Comparison of ENCODE assay signal across 23 mouse cellular contexts in genomic region chr8:11564236-11564635, GRCm38 (mm10). TPM values are rescaled to one million over a fixed set of nuclear protein-coding genes. Genes with fewer than 3 reads are reported as not detected.
DNase-seq lines count a peak whose midpoint lies in the region; ATAC-seq and TF ChIP-seq lines count a peak whose summit lies in the region.
"Had no signal": no experiment of that assay in that cellular context is flagged by ENCODE, and none has a peak within 500 bp of the region (broad histone marks: within the 10 kb centered on the region; RNA-seq: fewer than 3 reads in every experiment).

No protein-coding gene starts in this region.

- no peak for TF ChIP-seq RAD21 in MEL (IDR thresholded peaks at IDR 0.05; ENCODE audit: low read depth, low read length)

- no peak overlapping the region for H3K27ac ChIP-seq in lung, postnatal 0 days (ENCODE audit: low read length)
- H3K27ac ChIP-seq in MEL (ENCODE audit: control insufficient read depth, low read depth, low read length) = no peak overlapping the region
- no peak overlapping the region for H3K27ac ChIP-seq in hindbrain, postnatal 0 days
- H3K27ac ChIP-seq in midbrain, embryonic 13.5 days = no peak overlapping the region
- H3K27ac ChIP-seq: embryonic facial prominence, embryonic 13.5 days; forebrain, embryonic 12.5 days; heart, embryonic 10.5 days; hindbrain, embryonic 15.5 days had no signal

- TF ChIP-seq POLR2A in MEL (IDR thresholded peaks at IDR 0.05; ENCODE audit: control insufficient read depth in 1 of 2, insufficient read depth in 1 of 2, low read depth in 1 of 2, low read length in 2 of 2, poor library complexity in 1 of 2) = no peak

- 73% methylated on average over 5 of the region's 5 CpGs for WGBS in lung, postnatal 0 days
- WGBS in hindbrain, postnatal 0 days = 70% methylated on average over 5 of the region's 5 CpGs
- 94% methylated on average over 5 of the region's 5 CpGs for WGBS in midbrain, embryonic 13.5 days

- no peaks in the 10 kb centered on the region for H3K27me3 ChIP-seq in lung, postnatal 0 days (replicated peaks; ENCODE audit: insufficient read depth, low read length)
- no peaks in the 10 kb centered on the region for H3K27me3 ChIP-seq in MEL (ENCODE audit: control insufficient read depth in 1 of 2, insufficient read depth in 2 of 2, low read length in 2 of 2)
- no peaks in the 10 kb centered on the region for H3K27me3 ChIP-seq in hindbrain, postnatal 0 days (ENCODE audit: insufficient read depth, low read length)
- H3K27me3 ChIP-seq in midbrain, embryonic 13.5 days = no peaks in the 10 kb centered on the region
- H3K27me3 ChIP-seq: embryonic facial prominence, embryonic 13.5 days; forebrain, embryonic 12.5 days; hindbrain, embryonic 15.5 days had no signal

- no peaks in the 10 kb centered on the region for H3K9me3 ChIP-seq in lung, postnatal 0 days (ENCODE audit: low read length)
- H3K9me3 ChIP-seq in MEL (replicated peaks; ENCODE audit: insufficient read depth, low read length) = no peaks in the 10 kb centered on the region
- no peaks in the 10 kb centered on the region for H3K9me3 ChIP-seq in hindbrain, postnatal 0 days (ENCODE audit: low read length)
- H3K9me3 ChIP-seq in midbrain, embryonic 13.5 days = no peaks in the 10 kb centered on the region
- H3K9me3 ChIP-seq: embryonic facial prominence, embryonic 13.5 days; forebrain, embryonic 12.5 days; heart, embryonic 10.5 days; hindbrain, embryonic 15.5 days had no signal

- peaks cover 27% of the 10 kb centered on the region for H3K79me2 ChIP-seq in MEL (ENCODE audit: control insufficient read depth, insufficient read depth, low read length, poor library complexity)

- H3K4me1 ChIP-seq in lung, postnatal 0 days (ENCODE audit: insufficient read depth, low read depth, low read length) = 0 out of 2 replicates have a peak, but pooled peaks cover 4% of the 10 kb centered on the region
- H3K4me1 ChIP-seq in MEL (ENCODE audit: control insufficient read depth in 1 of 2, insufficient read depth in 2 of 2, low read length in 2 of 2) = peaks cover 0 to 9% of the 10 kb centered on the region in 2 experiments; a peak in 2 of 4 replicates
- peaks cover under 1% of the 10 kb centered on the region; the same call in 1 of the 2 replicates for H3K4me1 ChIP-seq in hindbrain, postnatal 0 days (ENCODE audit: insufficient read depth, low read length)
- H3K4me1 ChIP-seq in midbrain, embryonic 13.5 days (replicated peaks) = peaks cover 12% of the 10 kb centered on the region

- TF ChIP-seq CTCF in lung, postnatal 0 days (IDR thresholded peaks at IDR 0.05) = no peak
- TF ChIP-seq CTCF in MEL (IDR thresholded peaks at IDR 0.05 in 2 of 3, conservative IDR thresholded peaks at IDR 0.05 in 1 of 3; ENCODE audit: control insufficient read depth in 1 of 3, insufficient read depth in 1 of 3, low read depth in 2 of 3, low read length in 3 of 3, poor library complexity in 1 of 3, severe bottlenecking in 1 of 3) = no peak
- no peak for TF ChIP-seq CTCF in hindbrain, postnatal 0 days (IDR thresholded peaks at IDR 0.05; ENCODE audit: low read depth)

- 0 out of 2 replicates have a peak, but pooled peaks have one; percentile 30 for ATAC-seq in lung, postnatal 0 days
- peak; percentile 66 for ATAC-seq in common myeloid progenitor, adult 5-6 weeks (replicated peaks; ENCODE audit: low read depth, poor library complexity, severe bottlenecking)
- ATAC-seq in megakaryocyte progenitor cell, adult 5-6 weeks (replicated peaks; ENCODE audit: poor library complexity) = peak; percentile 85
- ATAC-seq in hindbrain, postnatal 0 days = no peak
- ATAC-seq in midbrain, embryonic 13.5 days = no peak
- ATAC-seq in cerebellum, adult (ENCODE audit: insufficient number of reproducible peaks, low FRiP score, low TSS enrichment) = no peak
- ATAC-seq: forebrain, embryonic 16.5 days; inflammation-experienced regulatory T-cells, adult 6 months; intestine, postnatal 0 days had no signal

- peak; percentile 29 for DNase-seq in lung, postnatal 0 days (ENCODE audit: low spot score)
- DNase-seq in lung, postnatal 10 days = no peak
- peak; percentile 34 for DNase-seq in MEL (ENCODE audit: low read depth, low spot score)
- DNase-seq in hindbrain, postnatal 0 days (ENCODE audit: low spot score) = no peak
- DNase-seq: adrenal gland, adult 8-10 months; adrenal gland, postnatal 36 days; cerebellum, adult 11 months; cerebellum, adult 8-10 months; cerebellum, postnatal 14 days; gastrocnemius, postnatal 14 days; heart, adult 18-20 months; heart, postnatal 10 days had no signal

- peaks cover 10% of the 10 kb centered on the region; the same call in 1 of the 2 replicates for H3K36me3 ChIP-seq in lung, postnatal 0 days (ENCODE audit: insufficient read depth, low read length)
- H3K36me3 ChIP-seq in MEL (ENCODE audit: control insufficient read depth in 1 of 2, insufficient read depth in 2 of 2, low read length in 2 of 2) = peaks cover 0 to 2% of the 10 kb centered on the region in 2 experiments; a peak in 3 of 4 replicates
- H3K36me3 ChIP-seq in hindbrain, postnatal 0 days (ENCODE audit: insufficient read depth, low read length) = peaks cover 9% of the 10 kb centered on the region
- peaks cover 61% of the 10 kb centered on the region for H3K36me3 ChIP-seq in midbrain, embryonic 13.5 days

- no peak overlapping the region for H3K4me3 ChIP-seq in lung, postnatal 0 days (ENCODE audit: low read depth, low read length)
- H3K4me3 ChIP-seq in MEL (ENCODE audit: control insufficient read depth in 1 of 2, insufficient read depth in 1 of 2, low read depth in 2 of 2, low read length in 2 of 2) = no peak overlapping the region
- H3K4me3 ChIP-seq in hindbrain, postnatal 0 days (ENCODE audit: low read length) = no peak overlapping the region
- H3K4me3 ChIP-seq in midbrain, embryonic 13.5 days (replicated peaks) = no peak overlapping the region
- H3K4me3 ChIP-seq: embryonic facial prominence, embryonic 13.5 days; forebrain, embryonic 12.5 days; heart, embryonic 10.5 days; hindbrain, embryonic 15.5 days had no signal

- no peak for TF ChIP-seq EP300 in lung, postnatal 0 days (IDR thresholded peaks at IDR 0.05)
- TF ChIP-seq EP300 in MEL (IDR thresholded peaks at IDR 0.05; ENCODE audit: low read depth in 1 of 2, low read length in 2 of 2) = no peak

- H3K9ac ChIP-seq in lung, postnatal 0 days (replicated peaks; ENCODE audit: low read depth) = no peak overlapping the region
- no peak overlapping the region for H3K9ac ChIP-seq in MEL (ENCODE audit: control insufficient read depth, low read depth, low read length, poor library complexity, severe bottlenecking)
- no peak overlapping the region for H3K9ac ChIP-seq in hindbrain, postnatal 0 days (replicated peaks; ENCODE audit: low read length)
- no peak overlapping the region for H3K9ac ChIP-seq in midbrain, embryonic 13.5 days (replicated peaks)
- H3K9ac ChIP-seq: embryonic facial prominence, embryonic 13.5 days; forebrain, embryonic 12.5 days; hindbrain, embryonic 15.5 days had no signal

- H3K4me2 ChIP-seq in lung, postnatal 0 days (replicated peaks; ENCODE audit: low read depth, low read length) = no peak overlapping the region
- H3K4me2 ChIP-seq in hindbrain, postnatal 0 days (ENCODE audit: low read depth, low read length) = no peak overlapping the region
- H3K4me2 ChIP-seq in midbrain, embryonic 13.5 days (replicated peaks) = no peak overlapping the region
- H3K4me2 ChIP-seq: embryonic facial prominence, embryonic 13.5 days; forebrain, embryonic 12.5 days; hindbrain, embryonic 15.5 days had no signal

TF ChIP-seq in MEL, 35 proteins besides CTCF, POLR2A, EP300 and RAD21 (continues in another document):
- no peak for TF ChIP-seq MAFK (IDR thresholded peaks at IDR 0.05; ENCODE audit: borderline replicate concordance, low read depth, low read length)
- no peak for TF ChIP-seq ZKSCAN1 (IDR thresholded peaks at IDR 0.05; ENCODE audit: low read depth, low read length)
- no peak for TF ChIP-seq JUND (IDR thresholded peaks at IDR 0.05; ENCODE audit: low read depth, low read length)
- TF ChIP-seq MAZ (IDR thresholded peaks at IDR 0.05; ENCODE audit: low read depth, low read length) = no peak
- no peak for TF ChIP-seq RCOR1 (IDR thresholded peaks at IDR 0.05; ENCODE audit: low read depth, low read length)
- TF ChIP-seq TBP (IDR thresholded peaks at IDR 0.05; ENCODE audit: low read depth, low read length) = no peak
- no peak for TF ChIP-seq CHD2 (IDR thresholded peaks at IDR 0.05; ENCODE audit: low read length)
- TF ChIP-seq TCF12 (IDR thresholded peaks at IDR 0.05; ENCODE audit: low read depth, low read length) = no peak
- TF ChIP-seq E2F4 (IDR thresholded peaks at IDR 0.05; ENCODE audit: borderline replicate concordance, low read depth, low read length) = no peak
- no peak for TF ChIP-seq ZNF384 (IDR thresholded peaks at IDR 0.05; ENCODE audit: low read depth, low read length)
- no peak for TF ChIP-seq POLR2AphosphoS2 (IDR thresholded peaks at IDR 0.05; ENCODE audit: low read length)
- TF ChIP-seq SIN3A (IDR thresholded peaks at IDR 0.05; ENCODE audit: low read length) = no peak
- no peak for TF ChIP-seq ETS1 (IDR thresholded peaks at IDR 0.05; ENCODE audit: low read depth, low read length)

RNA-seq across cellular contexts. Expression of gene Ing1, which starts 8.9 kb away (rescaled TPM):
- 40.9 and 42.5 TPM in 2 replicates for polyA plus RNA-seq in lung, postnatal 0 days (2015; fragmentation: Nextera tagmentation; extraction: Ambion mirVana)
- total RNA-seq in MEL (2012; rRNA removed) = 35.9 and 36.2 TPM in 2 replicates
- polyA plus RNA-seq in MEL (2012; ENCODE audit: insufficient read depth in 1 of 2, insufficient read length in 2 of 2, low read depth in 1 of 2, low replicate concordance in 2 of 2, missing spikeins in 1 of 2) = 10 to 100 TPM in 1 of 2 experiments, not detected in 1; 91.0 TPM
- 53.5 and 69.9 TPM in 2 replicates for total RNA-seq in common myeloid progenitor, adult 5-6 weeks (2017)
- 30.3 and 31.5 TPM in 2 replicates for total RNA-seq in megakaryocyte progenitor cell, adult 5-6 weeks (2015)
- total RNA-seq in megakaryocyte progenitor cell, adult 5-6 weeks (2017) = 41.7 and 52.5 TPM in 2 replicates
- total RNA-seq in hindbrain, postnatal 0 days (2014; rRNA removed) = 12.5 and 19.0 TPM in 2 replicates
- 36.7 and 38.3 TPM in 2 replicates for polyA plus RNA-seq in hindbrain, postnatal 0 days (2015; fragmentation: Nextera tagmentation; extraction: Ambion mirVana)
- 46.1 and 46.7 TPM in 2 replicates for polyA plus RNA-seq in midbrain, embryonic 13.5 days (2015; fragmentation: Nextera tagmentation; extraction: Ambion mirVana)

RNA-seq across cellular contexts. Expression of gene Cars2, which starts 13.7 kb away (rescaled TPM):
- polyA plus RNA-seq in lung, postnatal 0 days (2015; fragmentation: Nextera tagmentation; extraction: Ambion mirVana) = 13.7 and 16.5 TPM in 2 replicates
- total RNA-seq in MEL (2012; rRNA removed) = 60.1 and 62.8 TPM in 2 replicates
- polyA plus RNA-seq in MEL (2012; ENCODE audit: insufficient read depth in 1 of 2, insufficient read length in 2 of 2, low read depth in 1 of 2, low replicate concordance in 2 of 2, missing spikeins in 1 of 2) = 10 to 100 TPM in 1 of 2 experiments, not detected in 1; 63.8 TPM
- 40.0 and 41.7 TPM in 2 replicates for total RNA-seq in common myeloid progenitor, adult 5-6 weeks (2017)
- total RNA-seq in megakaryocyte progenitor cell, adult 5-6 weeks (2015) = 27.6 and 32.8 TPM in 2 replicates
- 39.6 and 41.2 TPM in 2 replicates for total RNA-seq in megakaryocyte progenitor cell, adult 5-6 weeks (2017)
- 42.6 and 58.0 TPM in 2 replicates for total RNA-seq in hindbrain, postnatal 0 days (2014; rRNA removed)
- 19.3 and 20.7 TPM in 2 replicates for polyA plus RNA-seq in hindbrain, postnatal 0 days (2015; fragmentation: Nextera tagmentation; extraction: Ambion mirVana)
- 21.0 and 23.8 TPM in 2 replicates for polyA plus RNA-seq in midbrain, embryonic 13.5 days (2015; fragmentation: Nextera tagmentation; extraction: Ambion mirVana)

Comparison
In these comparisons a context has a peak if more than half of its experiments do, and no peak if none do; other contexts are left out.
1. DNase-seq: peak in lung, postnatal 0 days (single experiment) and MEL (single experiment); none in lung, postnatal 10 days (single experiment) and hindbrain, postnatal 0 days (single experiment).
2. ATAC-seq: peak in lung, postnatal 0 days (single experiment), common myeloid progenitor, adult 5-6 weeks (single experiment) and megakaryocyte progenitor cell, adult 5-6 weeks (single experiment); none in hindbrain, postnatal 0 days (single experiment), midbrain, embryonic 13.5 days (single experiment) and cerebellum, adult (single experiment).